Mouse (Mus musculus) cortical plate, adult 2 months (tissue): ENCODE data around the gene Arhgap32.

Source experiments
- CTCF ChIP-seq: fragments of 200-500 bp; IDR thresholded peaks from 2 replicates; pipeline ENCODE4 v1.5.1; 2011; ENCODE audit warnings: mild to moderate bottlenecking, control low read depth, low read length; ENCODE audit not compliant: insufficient read depth; ENCODE audit errors: extremely low read depth
- POLR2A ChIP-seq: fragments of 200-500 bp; IDR thresholded peaks from 2 replicates; pipeline ENCODE4 v1.6.1; 2011; ENCODE audit warnings: mild to moderate bottlenecking, low read length, control low read depth; ENCODE audit not compliant: insufficient read depth; ENCODE audit errors: extremely low read depth

DNA sequence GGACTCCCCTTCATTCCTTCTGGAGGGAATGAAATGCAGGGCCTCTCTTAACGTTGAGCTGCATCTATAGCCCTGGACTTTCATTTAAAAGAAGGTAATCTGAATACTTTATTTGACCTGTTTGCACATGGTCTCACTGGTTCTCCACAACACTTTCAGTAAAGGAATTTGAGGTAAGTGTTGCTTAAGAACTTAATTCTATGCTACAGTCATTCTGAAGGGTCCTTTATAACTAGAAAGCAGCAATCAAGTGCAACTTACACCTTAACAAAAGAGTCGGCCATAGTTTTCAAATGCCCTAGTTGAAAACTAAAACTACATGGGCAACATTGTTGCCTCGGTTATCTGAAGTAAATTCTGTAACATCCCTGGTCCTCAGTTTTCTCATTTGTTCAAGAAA is 43.8 kb downstream of the Arhgap32 start:
- TF ChIP-seq POLR2A (no peak), CTCF (no peak)
